ENCODE assay signal across 26 mouse cellular contexts in the genomic region with DNA sequence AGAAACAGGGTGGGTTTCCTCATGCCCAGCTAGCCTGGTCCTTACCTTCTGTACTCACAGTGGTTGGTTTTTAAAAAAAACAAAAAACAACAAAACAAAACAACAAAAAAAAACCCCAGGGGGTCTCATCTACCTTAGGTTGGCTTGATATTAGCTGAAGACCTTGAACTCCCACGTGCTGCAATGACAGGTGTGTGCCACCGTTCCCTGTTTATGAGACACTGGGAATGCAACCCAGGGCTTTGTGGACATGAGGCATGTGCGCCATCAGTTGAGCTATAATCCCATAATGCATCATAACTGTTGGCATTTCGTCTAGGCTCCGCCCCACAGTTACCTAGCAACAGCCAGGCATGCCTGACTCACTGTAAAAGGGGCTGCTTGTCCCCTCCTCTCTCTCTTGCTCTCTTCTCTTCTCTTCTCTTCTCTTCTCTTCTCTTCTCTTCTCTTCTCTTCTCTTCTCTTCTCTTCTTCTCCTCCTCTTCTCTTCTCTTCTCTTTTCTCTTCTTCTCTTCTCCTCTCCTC. TPM values are rescaled to one million over a fixed set of nuclear protein-coding genes. Genes with fewer than 3 reads are reported as not detected.
A peak's percentile ranks its signal among the peaks of the same experiment; 100 is the strongest.
DNase-seq lines count a peak whose midpoint lies in the region; ATAC-seq and TF ChIP-seq lines count a peak whose summit lies in the region.
"Had no signal": no experiment of that assay in that cellular context is flagged by ENCODE, and none has a peak within 500 bp of the region (broad histone marks: within the 10 kb centered on the region; RNA-seq: fewer than 3 reads in every experiment).

No protein-coding gene starts in this region.

- DNase-seq in heart, postnatal 4 days = peak; percentile 14
- DNase-seq in testis, postnatal 14 days (ENCODE audit: low spot score) = no peak
- no peak for DNase-seq in thymus, postnatal 25 days
- DNase-seq in cerebellum, adult 9-10 months = no peak
- DNase-seq: cerebellum, adult 8-10 months; gastrocnemius, postnatal 10 days; heart, adult 11 months; heart, postnatal 10 days; kidney, adult 11 months; right cerebral cortex, postnatal 14 days; spleen, adult 18-20 months; thymus, postnatal 14 days had no signal

- no peak overlapping the region for H3K27ac ChIP-seq in heart, embryonic 12.5 days (ENCODE audit: poor library complexity, severe bottlenecking)
- H3K27ac ChIP-seq in testis, adult 2 months (ENCODE audit: control insufficient read depth, insufficient read depth, low read depth, low read length) = no peak overlapping the region
- H3K27ac ChIP-seq in bone marrow macrophage, adult 2 months (ENCODE audit: insufficient read depth, low read depth, low read length) = peak overlapping the region; percentile 23; the same call in 1 of the 2 replicates
- H3K27ac ChIP-seq: embryonic facial prominence, embryonic 15.5 days; hindbrain, embryonic 12.5 days; kidney, embryonic 15.5 days; limb, embryonic 13.5 days; liver, embryonic 15.5 days had no signal

- no peaks in the 10 kb centered on the region for H3K9me3 ChIP-seq in heart, embryonic 12.5 days (replicated peaks)
- H3K9me3 ChIP-seq: embryonic facial prominence, embryonic 15.5 days; hindbrain, embryonic 12.5 days; kidney, embryonic 15.5 days; limb, embryonic 13.5 days; liver, embryonic 15.5 days had no signal

- H3K4me3 ChIP-seq in heart, embryonic 12.5 days = no peak overlapping the region
- H3K4me3 ChIP-seq in testis, adult 2 months (ENCODE audit: control insufficient read depth, low read depth, low read length) = peak overlapping the region; percentile 82
- H3K4me3 ChIP-seq in bone marrow macrophage, adult 2 months (ENCODE audit: insufficient read depth, low read length) = no peak overlapping the region
- H3K4me3 ChIP-seq: embryonic facial prominence, embryonic 15.5 days; hindbrain, embryonic 12.5 days; kidney, embryonic 15.5 days; limb, embryonic 13.5 days; liver, embryonic 15.5 days had no signal

- H3K4me2 ChIP-seq in heart, embryonic 12.5 days = no peak overlapping the region
- H3K4me2 ChIP-seq: embryonic facial prominence, embryonic 15.5 days; heart, embryonic 11.5 days; hindbrain, embryonic 12.5 days; kidney, embryonic 15.5 days; limb, embryonic 13.5 days; liver, embryonic 15.5 days; midbrain, embryonic 11.5 days had no signal

- TF ChIP-seq CTCF in testis, adult 2 months (IDR thresholded peaks at IDR 0.05; ENCODE audit: control insufficient read depth, insufficient read depth, insufficient replicate concordance, low read depth, low read length) = no peak
- no peak for TF ChIP-seq CTCF in bone marrow macrophage, adult 2 months (IDR thresholded peaks at IDR 0.05; ENCODE audit: low read depth, low read length)

- peaks cover 5% of the 10 kb centered on the region for H3K27me3 ChIP-seq in heart, embryonic 12.5 days (replicated peaks)
- no peaks in the 10 kb centered on the region for H3K27me3 ChIP-seq in testis, adult 2 months (ENCODE audit: control insufficient read depth, insufficient read depth, low read length)
- H3K27me3 ChIP-seq: embryonic facial prominence, embryonic 15.5 days; limb, embryonic 13.5 days; liver, embryonic 15.5 days had no signal

- TF ChIP-seq POLR2A in testis, adult 2 months (IDR thresholded peaks at IDR 0.05; ENCODE audit: control insufficient read depth, low read depth, low read length) = peak; percentile 43; the same call in 1 of the 2 replicates
- TF ChIP-seq POLR2A in bone marrow macrophage, adult 2 months (IDR thresholded peaks at IDR 0.05; ENCODE audit: borderline replicate concordance, low read depth, low read length) = no peak

- H3K9ac ChIP-seq in heart, embryonic 12.5 days = no peak overlapping the region
- H3K9ac ChIP-seq: embryonic facial prominence, embryonic 15.5 days; hindbrain, embryonic 12.5 days; kidney, embryonic 15.5 days; limb, embryonic 13.5 days; liver, embryonic 15.5 days had no signal

- H3K4me1 ChIP-seq in heart, embryonic 12.5 days (replicated peaks) = peaks cover 38% of the 10 kb centered on the region
- peaks cover 4% of the 10 kb centered on the region for H3K4me1 ChIP-seq in testis, adult 2 months (ENCODE audit: control insufficient read depth, insufficient read depth, low read length)
- peaks cover 24% of the 10 kb centered on the region for H3K4me1 ChIP-seq in bone marrow macrophage, adult 2 months (ENCODE audit: control insufficient read depth, insufficient read depth, low read length)

- ATAC-seq in heart, embryonic 12.5 days (ENCODE audit: insufficient number of reproducible peaks, low FRiP score) = no peak
- ATAC-seq: forebrain, embryonic 14.5 days; lung, postnatal 0 days had no signal

- WGBS in heart, embryonic 12.5 days = 70% methylated on average over 5 of the region's 5 CpGs

- peaks cover under 1% of the 10 kb centered on the region; the same call in 1 of the 2 replicates for H3K36me3 ChIP-seq in heart, embryonic 12.5 days
- H3K36me3 ChIP-seq in testis, adult 2 months (ENCODE audit: control insufficient read depth, insufficient read depth, low read length) = no peaks in the 10 kb centered on the region
- H3K36me3 ChIP-seq: embryonic facial prominence, embryonic 15.5 days; hindbrain, embryonic 12.5 days; limb, embryonic 13.5 days had no signal

RNA-seq across cellular contexts. Expression of gene Spsb1, which starts 20.9 kb away (rescaled TPM):
- 10 to 100 TPM; 26.2 to 26.7 TPM for total RNA-seq in heart, postnatal 4 days (2021)
- polyA plus RNA-seq in heart, embryonic 12.5 days (2016; fragmentation: Nextera tagmentation; extraction: Ambion mirVana) = 5.4 and 5.7 TPM in 2 replicates
- polyA plus RNA-seq in testis, adult 2 months (2012; rRNA removed) = 71.5 and 79.1 TPM in 2 replicates
- polyA plus RNA-seq in bone marrow macrophage, adult 2 months (2012; ENCODE audit: insufficient read depth, insufficient read length, missing spikeins) = 1.2 TPM in 1 of 2 replicates, not detected in the other
- total RNA-seq: common myeloid progenitor, adult 5-6 weeks; monocyte, adult 5-6 weeks had no signal

RNA-seq across cellular contexts. Expression of gene H6pd, which starts 33.0 kb away (rescaled TPM):
- 10 to 100 TPM; 34.1 to 35.2 TPM for total RNA-seq in heart, postnatal 4 days (2021)
- polyA plus RNA-seq in heart, embryonic 12.5 days (2016; fragmentation: Nextera tagmentation; extraction: Ambion mirVana) = 11.4 and 12.7 TPM in 2 replicates
- 7.2 and 7.3 TPM in 2 replicates for polyA plus RNA-seq in testis, adult 2 months (2012; rRNA removed)
- polyA plus RNA-seq in bone marrow macrophage, adult 2 months (2012; ENCODE audit: insufficient read depth, insufficient read length, missing spikeins) = 35.4 and 41.1 TPM in 2 replicates

Comparison
In these comparisons a context has a peak if more than half of its experiments do, and no peak if none do; other contexts are left out.
1. RNA of gene Spsb1, which starts 20.9 kb away (polyA plus RNA-seq): 71.5 to 79.1 TPM in testis, adult 2 months; 5.4 to 5.7 TPM in heart, embryonic 12.5 days and 1.2 TPM in bone marrow macrophage, adult 2 months; every median in the first group is over 10 times any median in the second.